Mouse (Mus musculus) liver, postnatal 0 days (tissue): Measurements from ENCODE around the gene Tcte1. TPM values are rescaled to one million over a fixed set of nuclear protein-coding genes. Genes with fewer than 3 reads are reported as not detected.

ENCODE experiments used
- ATAC-seq: fragments of 200-750 bp; cut with Nextera tagmentation; 2 replicates; pipeline ENCODE4 v1.8.0; 2017; ENCODE audit warnings: mild to moderate bottlenecking, moderate library complexity
- DNase-seq: peaks from one replicate; pipeline ENCODE4 v3.0.0-alpha.2; 2016
- H3K27ac ChIP-seq: fragments of 300-500 bp; sonication (generic); 2 replicates; pipeline ENCODE4 v1.5.1; 2014; ENCODE audit warnings: antibody characterized with exemption, moderate library complexity, mild to moderate bottlenecking, low read depth
- H3K27me3 ChIP-seq: fragments of 300-500 bp; sonication (generic); 2 replicates; pipeline ENCODE4 v1.6.1; 2014; ENCODE audit warnings: low read length, control low read depth, mixed read lengths; ENCODE audit not compliant: insufficient read depth
- H3K36me3 ChIP-seq: fragments of 300-500 bp; sonication (generic); replicated peaks from 2 replicates; pipeline ENCODE4 v1.6.1; 2014; ENCODE audit warnings: mild to moderate bottlenecking, control low read depth, low read length, moderate library complexity, mixed read lengths; ENCODE audit not compliant: insufficient read depth
- H3K4me1 ChIP-seq: fragments of 300-500 bp; sonication (generic); 2 replicates; pipeline ENCODE4 v1.6.1; 2014; ENCODE audit warnings: antibody characterized with exemption, mild to moderate bottlenecking, control low read depth; ENCODE audit not compliant: insufficient read depth
- H3K4me2 ChIP-seq: fragments of 300-500 bp; sonication (generic); 2 replicates; pipeline ENCODE4 v1.6.1; 2014; ENCODE audit warnings: low read depth, mild to moderate bottlenecking, low read length, moderate library complexity, mixed read lengths
- H3K4me3 ChIP-seq: fragments of 300-500 bp; sonication (generic); 2 replicates; pipeline ENCODE4 v1.5.1; 2014; ENCODE audit warnings: low read depth, low read length
- H3K9ac ChIP-seq: fragments of 300-500 bp; sonication (generic); replicated peaks from 2 replicates; pipeline ENCODE4 v1.6.1; 2014; ENCODE audit warnings: mild to moderate bottlenecking, moderate library complexity
- H3K9me3 ChIP-seq: fragments of 300-500 bp; sonication (generic); 2 replicates; pipeline ENCODE4 v1.6.1; 2016; ENCODE audit warnings: mild to moderate bottlenecking, control low read depth, low read length, mixed read lengths
- CTCF ChIP-seq: sonication (generic); IDR thresholded peaks from 2 replicates; pipeline ENCODE4 v1.5.1; 2016; ENCODE audit warnings: antibody characterized with exemption, low read depth
- EP300 ChIP-seq: IDR thresholded peaks from 2 replicates; pipeline ENCODE4 v1.6.1; 2016; ENCODE audit warnings: antibody characterized with exemption, low read depth, mild to moderate bottlenecking
- WGBS: fragments of 180-500 bp; shearing (Covaris S2); extraction: QIAGEN DNeasy Blood & Tissue Kit; methylation state at CpG from one replicate; pipeline ENCODE4 v1.1.7; 2014; ENCODE audit not compliant: insufficient replicate concordance; 5-methylcytosine and 5-hydroxymethylcytosine counted together
- polyA plus RNA-seq: library from polyadenylated mRNA; unstranded; fragments of >200 nt; fragmentation: Nextera tagmentation; extraction: Ambion mirVana; gene quantifications from 2 replicates; pipeline ENCODE4 v1.2.1, GENCODE M21; 2015

Tcte1 gene
- polyA plus RNA-seq, 1 experiment from 2014 or later: not detected

DNA sequence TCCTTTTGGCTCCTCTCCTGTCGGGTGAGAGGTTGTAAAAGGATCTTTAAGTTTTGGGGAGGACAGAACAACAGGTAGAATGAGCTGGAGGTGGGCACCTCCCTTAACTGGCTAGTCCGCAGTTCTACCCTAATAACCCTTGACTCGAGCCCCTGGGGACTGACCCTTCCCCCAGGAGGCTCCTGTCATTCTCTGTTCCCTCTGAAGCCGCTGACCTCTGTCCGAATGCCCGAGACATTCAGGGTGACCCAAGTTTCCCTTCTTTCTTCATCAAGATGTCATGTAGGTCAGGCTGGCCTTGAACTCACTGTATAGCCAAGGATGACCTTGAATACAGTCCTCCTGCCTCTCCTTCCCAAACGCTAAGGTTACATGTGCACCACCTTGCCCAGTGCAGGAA is 65.1 kb downstream of the Tcte1 start:
- Histone ChIP-seq H3K4me2 (no peak overlapping the region), H3K36me3 (peaks cover 61% of the 10 kb centered on the region), H3K9me3 (no peaks in the 10 kb centered on the region), H3K27me3 (no peaks in the 10 kb centered on the region), H3K27ac (no peak overlapping the region), H3K4me3 (no peak overlapping the region), H3K9ac (no peak overlapping the region), H3K4me1 (peaks cover 57% of the 10 kb centered on the region)
- 90% methylated on average over 7 of the region's 7 CpGs for WGBS
- TF ChIP-seq EP300 (no peak), CTCF (no peak)
- ATAC-seq: no peak
- DNase-seq: no peak

DNA sequence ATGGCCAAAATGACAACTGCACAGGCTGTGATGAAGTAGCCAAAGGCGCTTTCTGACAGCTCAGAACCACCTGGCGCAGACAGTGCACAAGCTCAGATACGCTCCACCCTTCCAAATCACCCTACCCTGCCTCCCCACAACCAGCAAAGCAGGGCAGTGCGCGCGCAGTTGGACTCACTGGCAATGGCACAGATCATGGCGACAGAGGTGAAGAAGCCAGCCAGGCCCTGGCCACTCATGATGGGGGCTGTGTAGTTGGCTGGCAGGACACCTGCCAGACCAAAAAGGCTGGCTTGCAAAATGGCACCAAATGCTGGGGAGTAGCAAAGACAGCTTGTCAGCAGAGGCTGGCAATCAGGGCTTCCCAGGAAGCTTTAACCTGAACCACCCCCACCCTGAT is 66.0 kb downstream of the Tcte1 start:
- no peak overlapping the region for H3K9ac ChIP-seq
- no peaks in the 10 kb centered on the region for H3K9me3 ChIP-seq
- no peak overlapping the region for H3K4me2 ChIP-seq
- 97% methylated on average over 7 of the region's 7 CpGs for WGBS
- H3K27ac ChIP-seq: no peak overlapping the region
- H3K4me1 ChIP-seq: peaks cover 55% of the 10 kb centered on the region
- no peaks in the 10 kb centered on the region for H3K27me3 ChIP-seq
- H3K36me3 ChIP-seq: peaks cover 61% of the 10 kb centered on the region
- DNase-seq (no peak), ATAC-seq (no peak)
- no peak overlapping the region for H3K4me3 ChIP-seq
- TF ChIP-seq EP300 (no peak), CTCF (no peak)

DNA sequence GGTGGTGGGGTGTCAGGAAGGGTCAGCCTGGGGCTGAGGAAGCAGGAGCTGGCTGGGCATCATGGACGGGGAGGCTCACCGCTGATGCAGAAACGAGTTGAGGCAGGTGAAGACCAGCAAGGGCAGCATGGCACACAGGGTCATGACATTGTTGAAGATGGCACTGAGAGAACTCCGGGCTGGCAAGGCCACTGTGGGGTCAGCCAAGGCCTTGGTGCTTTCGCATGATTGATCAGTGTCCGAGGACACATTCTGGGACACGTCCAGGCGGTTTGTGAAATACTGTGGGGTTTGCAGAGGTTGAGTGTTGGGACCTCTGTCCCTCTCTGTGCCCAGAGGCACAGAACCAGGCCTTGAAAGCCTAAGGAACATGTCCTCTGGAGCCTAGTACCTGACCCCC is 66.6 kb downstream of the Tcte1 start:
- no peaks in the 10 kb centered on the region for H3K9me3 ChIP-seq
- 79% methylated on average over 8 of the region's 8 CpGs for WGBS
- peaks cover 55% of the 10 kb centered on the region for H3K4me1 ChIP-seq

DNA sequence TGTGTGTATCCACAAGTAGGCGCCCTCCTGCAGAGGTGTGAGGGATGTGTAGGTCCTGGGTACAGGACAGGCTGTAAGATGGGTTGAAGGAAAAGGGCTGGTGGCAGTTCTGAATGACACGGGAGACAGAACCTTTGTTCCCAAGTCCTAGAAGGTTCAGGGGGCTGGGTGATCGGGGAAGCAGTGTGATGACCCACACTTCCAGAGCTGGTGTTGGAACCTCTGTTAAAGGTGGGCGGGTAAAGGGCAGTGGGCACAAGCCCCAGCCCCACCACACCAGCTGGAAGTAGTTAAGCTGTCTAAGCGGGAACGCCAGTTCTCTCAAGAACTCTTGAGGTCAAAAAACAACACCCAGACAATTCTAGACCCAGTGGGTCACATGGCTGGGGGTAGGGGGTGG is 67.2 kb downstream of the Tcte1 start:
- 86% methylated on average over 6 of the region's 6 CpGs for WGBS
- Histone ChIP-seq H3K27ac (no peak overlapping the region), H3K4me1 (peaks cover 53% of the 10 kb centered on the region), H3K4me2 (no peak overlapping the region), H3K4me3 (no peak overlapping the region), H3K9ac (no peak overlapping the region), H3K27me3 (no peaks in the 10 kb centered on the region), H3K36me3 (peaks cover 57% of the 10 kb centered on the region), H3K9me3 (no peaks in the 10 kb centered on the region)
- ATAC-seq: no peak
- TF ChIP-seq CTCF (no peak), EP300 (no peak)
- no peak for DNase-seq

More for the DNA sequence above, 66.6 kb downstream of the Tcte1 start:
- Histone ChIP-seq H3K9ac (no peak overlapping the region), H3K36me3 (peaks cover 61% of the 10 kb centered on the region), H3K4me2 (no peak overlapping the region), H3K4me3 (no peak overlapping the region), H3K27ac (no peak overlapping the region), H3K27me3 (no peaks in the 10 kb centered on the region)
- ATAC-seq: peak; percentile 28
- TF ChIP-seq EP300: no peak
- TF ChIP-seq CTCF: no peak
- no peak for DNase-seq

DNA sequence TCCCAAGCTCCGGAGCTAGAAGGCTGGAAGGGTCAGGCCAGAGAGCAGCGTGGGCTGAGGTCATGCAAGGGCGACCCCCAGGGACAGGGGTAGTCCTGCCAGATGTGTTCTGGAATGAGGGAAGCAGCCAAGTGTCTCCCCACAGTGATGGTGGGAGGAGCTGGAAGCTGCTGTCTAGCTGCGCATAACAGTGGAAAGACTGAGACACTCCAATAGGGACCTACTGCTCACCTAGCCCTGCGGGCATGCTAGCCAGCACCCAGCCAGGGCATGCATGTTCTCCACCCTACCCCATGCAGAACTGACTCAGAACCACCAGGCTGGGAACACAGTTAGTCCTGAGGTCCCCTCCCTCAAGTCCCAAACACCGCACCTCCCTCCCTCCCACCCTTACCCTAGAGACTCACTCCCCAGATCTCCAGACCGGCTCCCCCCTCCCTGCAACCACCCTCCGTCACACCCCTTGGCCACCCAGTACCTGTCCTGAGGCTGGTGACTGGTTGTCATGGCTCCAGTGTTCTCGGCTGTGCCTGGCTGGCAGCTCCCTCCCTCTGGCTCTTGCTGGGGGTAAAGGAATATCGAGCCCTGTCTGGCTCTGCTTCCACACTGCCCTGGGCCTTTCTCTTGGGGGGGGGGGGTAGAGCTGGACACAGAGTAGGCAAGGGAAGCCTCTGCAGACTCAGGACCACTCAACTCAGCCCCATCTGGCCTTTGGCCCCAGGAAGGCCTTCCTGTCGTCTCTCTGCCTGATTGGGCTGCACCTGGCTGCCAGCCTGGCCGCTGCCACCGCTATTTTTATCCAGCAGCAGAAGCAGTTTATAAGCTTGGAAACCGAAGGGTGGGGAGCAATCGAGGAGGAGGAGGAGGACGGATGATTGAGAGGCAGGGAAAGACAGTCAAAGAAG is 68.7 kb downstream of the Tcte1 start:
- WGBS: 56% methylated on average over 16 of the region's 16 CpGs
- Histone ChIP-seq H3K27me3 (no peaks in the 10 kb centered on the region), H3K4me1 (peaks cover 63% of the 10 kb centered on the region), H3K9me3 (no peaks in the 10 kb centered on the region), H3K36me3 (peaks cover 44% of the 10 kb centered on the region), H3K27ac (peak overlapping the region; percentile 77), H3K4me2 (peak overlapping the region; percentile 96), H3K9ac (peak overlapping the region; percentile 80), H3K4me3 (peak overlapping the region; percentile 75)
- ATAC-seq (no peak), DNase-seq (no peak)
- TF ChIP-seq EP300 (no peak), CTCF (no peak)

Other genes with a start within 250 kb of the Tcte1 start
- gene Cdc5l, start 89.7 kb upstream of the Tcte1 start, polyA plus RNA-seq: 20.9 and 21.7 TPM in 2 replicates
- not detected in 2 replicates for gene Spats1, start 48.0 kb upstream of the Tcte1 start, polyA plus RNA-seq
- 4.2 and 4.8 TPM in 2 replicates for gene Aars2, start 16.6 kb upstream of the Tcte1 start, polyA plus RNA-seq
- 0.13 and 0.19 TPM in 2 replicates for gene Tmem151b, start 26.2 kb downstream of the Tcte1 start, polyA plus RNA-seq
- gene Nfkbie, start 32.3 kb downstream of the Tcte1 start, polyA plus RNA-seq: 2.8 and 3.0 TPM in 2 replicates
- gene Slc35b2, start 40.4 kb downstream of the Tcte1 start, polyA plus RNA-seq: 47.7 and 47.9 TPM in 2 replicates
- 419 and 445 TPM in 2 replicates for gene Hsp90ab1, start 49.8 kb downstream of the Tcte1 start, polyA plus RNA-seq
- 83.0 and 91.6 TPM in 2 replicates for gene Slc29a1, start 76.2 kb downstream of the Tcte1 start, polyA plus RNA-seq
- 0.19 TPM in 1 of 2 replicates, not detected in the other for gene Mymx, start 78.7 kb downstream of the Tcte1 start, polyA plus RNA-seq
- not detected in 2 replicates for gene Capn11, start 135.9 kb downstream of the Tcte1 start, polyA plus RNA-seq
- gene Mrpl14, start 162.9 kb downstream of the Tcte1 start, polyA plus RNA-seq: 113 TPM in 2 replicates
- gene Tmem63b, start 163.5 kb downstream of the Tcte1 start, polyA plus RNA-seq: 15.1 and 16.9 TPM in 2 replicates
- not detected in 2 replicates for gene 1600014C23Rik, start 210.4 kb downstream of the Tcte1 start, polyA plus RNA-seq